Mouse (Mus musculus) spleen, postnatal 14 days (tissue): ENCODE measurements around the gene Tex12.

ENCODE experiments used
- DNase-seq, 2 experiments: peaks; one replicate each; pipeline ENCODE4 v3.0.0; 2021 to 2022; ENCODE audit warnings: low spot score in 2 of 2

Tex12 gene

DNA sequence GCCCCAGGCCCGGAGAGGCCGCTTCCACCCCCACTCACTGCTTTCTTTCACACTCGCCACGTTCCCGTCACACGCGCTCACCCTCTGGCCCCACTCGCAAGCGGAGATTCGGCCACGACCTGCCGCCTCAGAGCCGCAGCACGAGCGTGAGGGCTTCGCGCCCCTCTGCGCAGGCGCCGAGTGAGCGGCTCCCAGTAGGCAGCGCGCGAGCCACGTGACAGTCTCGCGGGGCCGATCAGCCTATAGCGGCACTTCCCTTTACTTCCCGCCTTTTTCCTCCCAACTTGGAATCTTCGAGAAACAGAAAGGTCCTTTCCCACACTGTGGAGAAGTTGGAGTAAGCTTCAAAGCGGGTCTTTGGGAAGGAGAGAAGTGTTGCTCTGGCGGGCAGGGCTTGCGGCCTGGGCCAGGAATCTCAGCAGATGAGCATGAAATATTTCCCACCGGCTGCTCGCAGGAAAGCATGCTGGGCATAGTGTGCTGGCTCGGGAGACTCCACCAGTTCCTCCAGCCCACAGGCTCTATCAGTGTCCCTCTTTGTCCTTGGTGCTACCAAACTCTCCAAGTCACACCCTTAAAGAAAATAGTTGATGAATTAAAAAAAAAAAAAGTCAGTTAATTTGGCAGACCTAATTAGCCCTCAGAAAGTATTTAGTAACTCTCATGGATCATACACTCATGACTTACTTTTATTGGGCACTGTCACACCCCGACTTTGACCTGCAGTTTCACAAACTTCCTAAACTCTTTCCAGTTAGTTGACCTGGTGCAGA, at the start of gene Tex12:
Gene Tex12, minus strand, starts transcription at position 181 of the 773 bp plus-strand sequence.
- no peak for DNase-seq

- no peak for DNase-seq
Measured at GRCm38 (mm10) chr9:50604338-50604737, 43.2 kb upstream of the Tex12 start.

GRCm38 (mm10) chr9:50603998-50604324, 42.8 kb upstream of the Tex12 start:
- DNase-seq: no peak

GRCm38 (mm10) chr9:50603189-50603997, 42.3 kb upstream of the Tex12 start, which contains the start of the genes Sdhd and Timm8b:
Gene Sdhd, minus strand, starts transcription at chr9:50603812.
Gene Timm8b, plus strand, starts transcription at chr9:50603910.
- peak; percentile 85 to 90 for DNase-seq

GRCm38 (mm10) chr9:50602055-50602845, 41.1 kb upstream of the Tex12 start:
- no peak for DNase-seq

- no peak for DNase-seq
Measured at GRCm38 (mm10) chr9:50601536-50601935, 40.4 kb upstream of the Tex12 start.

DNA sequence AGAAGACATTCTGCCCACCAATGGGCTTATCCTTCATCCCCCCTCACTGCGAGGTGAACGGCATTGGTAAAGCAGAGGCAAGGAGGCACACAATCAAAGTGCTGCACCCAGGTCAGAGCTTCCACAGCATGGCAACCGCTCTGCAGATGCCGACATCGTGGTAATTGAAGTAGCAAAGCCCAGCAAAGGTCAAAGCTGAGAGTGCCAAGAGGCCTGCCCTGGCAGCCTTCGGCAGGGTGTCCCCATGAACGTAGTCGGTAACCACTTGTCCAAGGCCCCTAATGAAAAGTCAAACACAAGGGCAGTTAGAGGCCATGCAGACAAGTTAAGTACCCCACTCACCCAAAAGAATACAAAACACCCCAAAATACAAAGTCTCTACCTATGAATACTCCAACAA, 35.8 kb upstream of the Tex12 start:
- DNase-seq: no peak

DNA sequence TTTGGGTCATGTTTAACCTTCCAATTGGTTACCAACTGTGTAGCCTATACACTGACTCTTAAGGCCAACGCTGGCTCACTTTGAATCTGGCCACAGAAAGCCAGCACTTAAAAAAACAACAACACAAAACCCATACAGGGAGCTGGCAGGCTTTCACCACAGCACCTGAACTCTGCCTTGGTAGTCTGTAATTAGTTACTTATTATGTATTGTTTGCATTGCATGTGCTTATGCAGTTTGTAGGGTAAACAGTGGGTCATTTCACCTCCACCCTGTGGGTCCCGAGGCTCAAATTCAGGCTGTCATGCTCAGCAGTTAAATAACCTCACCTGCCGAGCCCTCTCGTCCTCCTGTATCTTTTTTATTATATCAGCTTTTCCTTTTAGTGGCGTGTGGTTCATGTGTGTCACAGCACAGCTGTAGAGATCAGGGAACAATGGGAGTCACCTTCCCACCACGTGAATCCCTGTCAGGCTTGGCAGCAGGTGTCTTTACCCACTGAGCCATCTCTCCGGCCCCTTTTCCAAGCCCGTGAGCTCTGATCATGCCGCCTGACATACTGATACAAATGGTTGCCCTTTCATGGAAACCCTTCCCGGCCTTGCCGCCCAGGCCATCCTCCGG, 33.8 kb upstream of the Tex12 start:
- no peak for DNase-seq

DNA sequence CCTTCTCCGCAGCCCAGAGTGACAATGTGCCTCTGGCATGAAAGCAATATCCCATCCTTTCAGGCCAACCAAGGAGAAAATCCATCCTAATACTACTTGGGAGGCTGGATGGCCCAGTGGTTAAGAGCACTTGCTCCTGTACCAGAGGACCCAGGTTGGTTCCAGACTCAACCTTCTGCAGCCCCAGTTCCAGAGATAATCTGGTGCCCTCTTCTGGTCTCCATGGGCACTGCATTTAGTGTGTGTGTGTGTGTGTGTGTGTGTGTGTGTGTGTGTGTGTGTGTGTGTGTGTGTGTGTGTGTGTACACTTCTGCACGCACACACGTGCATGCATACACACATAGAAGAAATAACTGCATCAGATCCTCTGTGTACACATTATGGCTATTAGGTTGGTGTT, 32.4 kb upstream of the Tex12 start:
- peak; percentile 12 to 56 for DNase-seq

DNA sequence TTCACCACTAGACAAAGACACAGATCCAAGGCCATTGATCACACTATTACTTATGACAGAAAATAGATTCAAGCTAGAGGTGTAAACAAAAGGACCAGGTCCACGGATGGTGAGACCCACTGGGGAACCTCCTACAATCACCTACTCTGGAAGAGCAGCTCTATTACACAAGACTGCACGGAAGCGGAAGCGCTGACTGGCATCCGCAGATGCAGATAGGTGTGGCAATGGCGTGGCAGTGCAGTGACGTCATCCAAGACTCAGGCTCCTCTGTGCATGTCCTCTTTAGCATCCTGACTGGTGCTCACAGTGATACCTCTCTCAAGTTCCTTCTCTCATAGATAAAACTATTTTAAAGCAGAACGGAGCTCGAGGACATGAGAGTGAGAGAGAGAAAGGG, 31.8 kb upstream of the Tex12 start:
- DNase-seq: no peak

GRCm38 (mm10) chr9:50590856-50591518, 29.9 kb upstream of the Tex12 start:
- no peak for DNase-seq

DNA sequence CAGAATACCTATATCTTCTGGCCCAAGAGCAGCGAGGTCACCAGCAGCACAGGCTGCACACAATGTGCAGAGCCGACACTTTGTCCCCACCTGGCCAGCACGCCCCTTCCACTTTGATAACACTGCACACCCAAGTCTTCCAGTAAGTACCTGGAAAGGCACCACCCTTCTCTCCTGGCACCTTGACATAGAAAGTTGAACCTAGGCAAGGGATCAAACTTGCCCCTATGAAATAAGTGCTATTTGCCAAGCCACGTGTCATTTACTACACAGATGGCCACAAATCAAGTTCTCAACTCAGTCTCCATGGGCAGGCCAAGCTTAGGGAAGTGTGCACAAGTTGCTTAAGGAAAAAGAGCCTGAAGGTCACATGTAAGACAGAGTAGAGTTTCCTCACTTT, 25.8 kb upstream of the Tex12 start:
- no peak for DNase-seq

DNA sequence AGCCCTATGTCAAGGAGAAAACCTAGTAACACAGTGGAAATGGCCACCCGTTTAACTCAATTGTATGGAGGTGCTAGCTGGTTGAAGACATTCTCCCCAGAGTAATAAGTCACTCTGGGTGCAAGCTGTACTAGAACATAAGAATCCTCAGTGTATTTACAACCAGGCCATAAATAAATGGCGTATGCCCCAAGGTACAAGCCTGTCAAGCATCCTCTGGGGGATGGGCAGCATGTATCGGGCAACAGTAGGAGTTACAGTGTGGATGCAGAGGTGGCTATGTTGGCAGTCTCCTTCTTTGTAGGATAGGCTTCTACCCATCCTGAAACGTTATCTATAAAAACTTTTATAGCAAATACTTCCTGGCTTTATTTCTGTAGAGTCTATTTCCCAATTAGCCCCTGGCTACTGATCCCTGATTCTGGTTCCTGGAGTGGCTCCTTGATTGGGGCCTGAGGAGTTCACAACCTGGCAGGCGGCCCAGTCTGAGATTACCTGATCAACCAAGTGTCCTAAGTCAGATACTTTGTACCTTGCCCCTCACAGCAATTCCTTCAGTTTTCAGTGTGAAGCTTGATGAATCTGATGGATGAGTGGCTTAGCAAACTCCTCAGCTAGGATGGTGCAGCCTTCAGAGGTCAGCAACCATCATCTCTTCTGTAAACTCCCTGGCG, 24.2 kb upstream of the Tex12 start:
- DNase-seq: no peak

DNA sequence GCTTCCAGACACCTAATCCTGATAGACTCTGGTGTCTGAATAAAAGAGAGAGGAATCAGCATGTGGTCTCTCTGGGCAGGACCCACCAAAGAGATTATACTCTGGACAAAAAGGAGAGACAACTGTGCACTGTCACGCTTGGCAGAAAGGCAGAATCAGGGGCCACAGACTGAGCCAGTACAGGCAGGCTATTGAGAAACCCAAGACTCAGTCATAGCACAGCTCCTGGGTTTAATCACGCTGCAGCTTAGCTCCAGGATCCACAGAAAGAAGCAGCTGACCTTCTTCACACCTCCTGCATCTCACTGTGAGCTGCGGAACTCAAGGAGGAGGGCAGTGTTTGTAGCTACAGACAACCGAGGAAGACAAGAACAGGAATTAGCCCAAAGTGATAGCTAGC, 19.2 kb upstream of the Tex12 start:
- DNase-seq: no peak

DNA sequence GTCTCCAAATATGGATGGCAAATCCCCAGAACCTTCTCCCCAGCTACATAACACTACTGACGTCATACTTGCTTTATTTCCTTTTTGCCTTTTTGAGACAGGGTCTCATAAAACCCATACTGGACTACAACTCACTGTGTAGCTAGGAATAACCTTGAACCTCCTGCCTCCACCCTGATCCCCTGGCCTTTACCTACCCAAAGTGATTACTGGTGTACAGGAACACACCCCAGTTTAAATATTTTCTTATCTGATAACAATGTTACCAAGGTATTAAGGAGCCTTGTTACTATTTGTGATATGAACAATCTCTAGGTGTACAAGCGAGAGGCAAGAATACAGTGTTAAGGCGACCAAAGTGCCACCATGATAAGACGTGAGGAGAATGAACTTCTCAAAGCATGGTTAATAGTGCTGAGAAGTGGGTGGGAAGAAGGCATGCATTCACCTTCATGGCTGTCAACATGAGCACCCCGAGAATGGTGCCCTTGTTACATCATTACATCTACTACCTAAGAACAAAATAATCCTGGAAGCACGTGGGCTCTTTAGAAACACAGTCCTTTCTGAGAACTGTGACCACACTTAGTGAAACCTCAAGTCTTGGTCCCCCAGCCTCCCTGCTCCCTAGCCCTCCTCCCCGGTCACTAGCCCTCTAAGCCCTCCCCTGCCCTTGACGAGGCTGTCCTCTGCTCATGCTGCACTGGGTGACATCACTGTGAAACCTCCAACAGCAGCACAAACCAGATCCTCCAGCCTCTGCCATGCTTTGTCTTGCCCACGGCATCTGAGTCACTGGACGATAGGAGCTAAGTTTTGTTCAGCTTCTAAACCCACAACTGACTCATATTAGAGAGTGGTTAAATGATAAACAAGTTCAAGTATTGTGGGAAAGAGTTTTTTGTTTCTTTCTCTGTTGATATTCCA, 8.7 kb upstream of the Tex12 start:
- no peak for DNase-seq

DNA sequence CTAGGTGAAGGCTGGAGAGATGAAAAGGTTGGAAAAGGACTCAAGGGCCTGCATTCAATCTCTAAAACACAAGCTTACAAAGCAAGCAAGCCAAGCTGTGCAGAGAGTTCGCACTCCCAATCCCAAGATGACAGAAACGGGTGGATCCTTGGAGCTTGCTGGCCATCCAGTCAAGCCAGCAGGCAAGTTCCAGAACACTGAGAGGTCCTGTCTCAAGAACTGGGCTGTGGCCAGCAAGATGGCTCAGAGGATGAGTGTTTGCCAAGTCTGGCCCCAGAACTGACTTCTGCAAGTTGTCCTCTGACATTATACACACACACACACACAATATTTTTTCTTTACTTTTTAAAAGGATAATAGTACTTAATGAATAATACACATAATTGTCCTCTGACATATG, 6.8 kb upstream of the Tex12 start:
- DNase-seq: no peak

GRCm38 (mm10) chr9:50567372-50567771, 6.2 kb upstream of the Tex12 start:
- DNase-seq: no peak

GRCm38 (mm10) chr9:50565940-50566339, 4.8 kb upstream of the Tex12 start:
- no peak for DNase-seq

DNA sequence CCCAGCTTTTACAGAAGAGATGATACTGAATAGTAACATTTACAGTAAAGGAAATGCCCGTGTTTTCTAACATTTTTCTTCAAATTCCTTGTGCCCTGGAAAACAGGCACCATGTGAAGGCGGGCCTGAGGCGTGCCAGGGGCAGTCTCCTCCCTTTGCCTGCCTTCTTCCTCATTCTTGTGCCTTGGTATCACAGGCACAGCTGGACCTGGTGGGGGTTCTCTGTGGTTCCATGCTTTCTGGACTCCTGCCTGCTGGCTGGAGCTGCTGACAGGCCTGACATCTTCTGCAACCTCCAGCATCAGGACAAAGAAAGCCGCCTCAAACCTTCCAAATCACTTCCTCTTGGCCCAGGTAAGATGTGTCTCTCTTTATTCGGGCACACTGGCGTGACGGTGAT, 4.0 kb upstream of the Tex12 start:
- no peak for DNase-seq

- DNase-seq: no peak
Measured at GRCm38 (mm10) chr9:50561918-50562360, 814 bp upstream of the Tex12 start.
